Mouse (Mus musculus) bone marrow, adult 2 months (tissue): Measurements from ENCODE around the gene Ubtd2.

Experiments
- CTCF ChIP-seq: fragments of 200-500 bp; IDR thresholded peaks from 2 replicates; pipeline ENCODE4 v1.5.1; 2011; ENCODE audit warnings: low read length, control low read depth; ENCODE audit not compliant: control insufficient read depth, insufficient read depth
- POLR2A ChIP-seq: fragments of 200-500 bp; IDR thresholded peaks from 2 replicates; pipeline ENCODE4 v1.6.1; 2011; ENCODE audit warnings: low read depth, mild to moderate bottlenecking, control low read depth, low read length, borderline replicate concordance; ENCODE audit not compliant: control insufficient read depth

DNA sequence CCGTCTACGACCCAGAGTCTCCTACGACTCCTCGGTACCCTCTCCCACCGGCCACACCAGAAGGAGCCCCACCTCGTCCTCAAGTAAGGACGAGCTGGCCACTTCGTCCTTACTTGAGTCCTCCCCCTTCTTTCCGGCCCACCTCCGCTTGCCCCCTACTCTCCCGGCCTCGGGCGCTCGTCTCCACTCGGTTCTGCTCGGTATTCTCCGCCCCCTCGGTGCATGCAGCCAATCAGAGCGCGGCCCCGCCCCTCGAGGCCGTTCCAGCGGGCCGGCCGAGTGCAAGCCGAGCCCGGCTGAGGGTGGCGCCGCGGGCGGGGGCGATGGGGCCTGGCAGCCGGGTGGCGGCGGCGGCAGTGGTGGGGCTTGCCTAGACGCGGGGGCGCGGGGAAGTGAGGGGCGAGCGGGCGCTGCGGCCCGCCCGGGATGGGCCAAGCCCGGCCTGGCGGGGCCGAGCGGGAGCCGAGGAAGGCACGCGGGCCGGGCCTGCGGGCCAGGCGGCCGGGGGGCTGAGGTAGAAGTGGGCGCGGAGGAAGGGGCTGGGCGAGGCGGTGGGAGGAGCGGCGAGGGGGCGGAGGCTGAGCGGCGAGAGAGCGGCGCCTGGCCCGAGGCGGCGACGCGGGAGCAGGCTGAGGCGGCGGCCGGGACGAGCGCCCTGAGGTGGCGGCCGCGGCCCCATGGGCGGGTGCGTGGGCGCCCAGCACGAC lies at the start of gene Ubtd2:
- TF ChIP-seq POLR2A (peak; percentile 6; the same call in 1 of the 2 replicates), CTCF (no peak)
